Mouse (Mus musculus): ENCODE results near the gene Osbp. TPM values are rescaled to one million over a fixed set of nuclear protein-coding genes. Genes with fewer than 3 reads are reported as not detected.

Osbp gene
- total RNA-seq, 2 experiments from 2014 or later, result 58.7 to 59.4 TPM

Small RNA genes within 50 kb of the gene (microRNA-seq; reads per million reads assigned to microRNA genes)
- 10.9 reads per million, percentile 32 among the genes with 10 or more reads in this experiment for gene Mir6994

Other genes starting within 250 kb of the Osbp start
- not detected for gene Gif, start 218.4 kb upstream of the Osbp start, total RNA-seq (2021)
- 10 to 100 TPM; 48.3 to 50.1 TPM for gene Mrpl16, start 195.6 kb upstream of the Osbp start, total RNA-seq (2021)
- gene Stx3, start 146.5 kb upstream of the Osbp start, total RNA-seq (2021), result 10 to 100 TPM; 17.7 to 17.8 TPM
- gene Olfr1417, start 126.7 kb upstream of the Osbp start, total RNA-seq (2021), result not detected
- not detected for gene Olfr1418, start 104.9 kb upstream of the Osbp start, total RNA-seq (2021)
- gene Olfr1419, start 90.8 kb upstream of the Osbp start, total RNA-seq (2021), result not detected
- gene Olfr1420, start 79.4 kb upstream of the Osbp start, total RNA-seq (2021), result not detected
- gene Patl1, start 53.5 kb upstream of the Osbp start, total RNA-seq (2021), result 10 to 100 TPM; 19.8 to 20.9 TPM
- gene Olfr1423, start 75.4 kb downstream of the Osbp start, total RNA-seq (2021), result not detected
- not detected for gene Olfr1424, start 96.7 kb downstream of the Osbp start, total RNA-seq (2021)
- not detected for gene Olfr1425, start 111.8 kb downstream of the Osbp start, total RNA-seq (2021)
- not detected for gene Olfr1426, start 126.1 kb downstream of the Osbp start, total RNA-seq (2021)
- not detected for gene Olfr1427, start 137.4 kb downstream of the Osbp start, total RNA-seq (2021)
- not detected for gene Olfr1428, start 150.0 kb downstream of the Osbp start, total RNA-seq (2021)
- not detected for gene Olfr76, start 157.3 kb downstream of the Osbp start, total RNA-seq (2021)
- not detected for gene Olfr1555-ps1, start 204.2 kb downstream of the Osbp start, total RNA-seq (2021)
- not detected for gene Olfr1431, start 234.7 kb downstream of the Osbp start, total RNA-seq (2021)